Mouse (Mus musculus) urinary bladder, postnatal 4 days (tissue): ENCODE results near the gene Fbln7.
A peak's percentile ranks its signal among the peaks of the same experiment; 100 is the strongest.

Experiments used
- DNase-seq, 2 experiments: peaks; one replicate each; pipeline ENCODE4 v3.0.0; 2021 to 2022; ENCODE audit warnings: low spot score in 2 of 2

Fbln7 gene

DNA sequence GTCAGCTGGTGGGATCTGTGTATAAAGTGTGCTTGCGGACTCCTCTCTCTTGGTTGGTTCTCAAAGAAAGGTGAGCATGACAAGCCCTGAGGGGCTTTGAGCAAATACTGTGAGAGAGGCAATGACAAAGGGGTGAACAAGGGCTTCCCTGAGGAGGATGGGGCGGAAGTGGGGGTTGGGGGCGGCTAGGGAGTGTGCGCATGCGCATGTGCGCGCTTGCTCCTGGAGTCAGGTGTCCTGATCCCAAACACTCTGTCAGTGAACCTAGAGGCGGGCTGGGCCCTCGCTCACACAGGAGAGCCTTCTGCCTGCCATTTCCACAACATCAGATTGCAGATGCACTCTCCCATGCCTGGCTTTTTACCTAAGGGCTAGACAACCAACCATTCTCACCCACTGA lies 9.5 kb downstream of the Fbln7 start:
- no peak for DNase-seq

DNA sequence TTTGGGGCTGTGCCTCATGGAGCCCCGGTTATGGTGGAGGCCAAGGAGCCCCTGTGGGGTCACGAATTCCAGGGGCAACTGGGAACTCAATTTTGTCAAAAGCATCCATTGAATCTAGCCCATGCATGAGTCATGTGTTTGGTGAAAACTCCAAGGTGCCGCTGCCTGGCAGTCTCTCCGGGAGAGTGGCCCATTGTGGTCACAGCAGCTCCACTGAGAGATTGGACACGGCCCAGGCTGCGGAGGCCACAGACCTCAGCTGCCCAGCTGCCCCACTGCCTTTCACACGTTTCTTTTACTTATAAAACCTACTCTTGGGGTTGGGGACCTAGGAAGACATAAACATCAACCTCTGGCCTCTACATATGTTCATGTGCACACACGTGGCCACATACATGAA lies 12.7 kb downstream of the Fbln7 start:
- no peak for DNase-seq

DNA sequence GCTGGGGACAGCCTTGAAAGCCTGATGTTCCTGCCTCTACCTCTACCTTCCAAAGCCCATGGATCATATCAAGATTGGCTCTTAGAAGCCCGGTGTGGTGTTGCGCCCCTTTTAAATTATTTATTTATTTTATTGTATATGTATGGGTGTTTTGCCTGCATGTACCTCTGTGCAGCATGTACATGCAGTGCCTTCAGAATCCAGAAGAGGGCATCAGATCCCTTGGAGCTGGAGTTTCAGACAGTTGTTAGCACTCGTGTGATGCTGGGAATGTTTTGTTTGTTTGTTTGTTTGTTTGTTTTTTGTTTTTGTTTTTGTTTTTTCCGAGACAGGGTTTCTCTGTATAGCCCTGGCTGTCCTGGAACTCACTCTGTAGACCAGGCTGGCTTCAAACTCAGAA lies 18.5 kb downstream of the Fbln7 start:
- no peak for DNase-seq

DNA sequence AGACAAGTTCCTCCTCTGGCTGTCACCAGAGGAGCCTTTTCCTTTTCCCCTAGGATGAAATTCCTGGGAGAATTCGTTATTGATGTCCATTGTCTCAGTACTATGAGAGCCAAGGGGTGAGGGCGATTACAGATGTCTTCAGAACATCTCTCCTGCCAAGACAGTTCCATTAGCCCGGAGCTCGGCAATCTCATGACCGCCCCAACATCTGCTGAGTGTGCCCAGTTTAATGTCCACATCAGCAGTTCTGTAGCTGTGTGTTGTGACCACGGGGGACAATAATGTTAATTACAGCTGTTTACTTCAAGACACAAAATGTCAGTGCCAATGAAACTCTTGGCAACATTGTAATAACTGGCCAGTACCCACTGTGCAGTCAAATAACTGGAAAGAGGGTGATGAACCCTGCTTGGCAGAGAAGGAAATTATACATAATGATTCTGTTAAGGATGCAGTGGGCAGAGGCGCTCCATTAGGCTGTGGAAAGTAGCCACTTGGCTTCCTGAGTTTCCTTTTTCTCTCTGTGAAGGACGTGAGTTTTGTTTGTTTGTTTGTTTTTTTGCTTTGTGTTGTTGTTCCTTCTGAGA lies 22.5 kb downstream of the Fbln7 start:
- no peak for DNase-seq

DNA sequence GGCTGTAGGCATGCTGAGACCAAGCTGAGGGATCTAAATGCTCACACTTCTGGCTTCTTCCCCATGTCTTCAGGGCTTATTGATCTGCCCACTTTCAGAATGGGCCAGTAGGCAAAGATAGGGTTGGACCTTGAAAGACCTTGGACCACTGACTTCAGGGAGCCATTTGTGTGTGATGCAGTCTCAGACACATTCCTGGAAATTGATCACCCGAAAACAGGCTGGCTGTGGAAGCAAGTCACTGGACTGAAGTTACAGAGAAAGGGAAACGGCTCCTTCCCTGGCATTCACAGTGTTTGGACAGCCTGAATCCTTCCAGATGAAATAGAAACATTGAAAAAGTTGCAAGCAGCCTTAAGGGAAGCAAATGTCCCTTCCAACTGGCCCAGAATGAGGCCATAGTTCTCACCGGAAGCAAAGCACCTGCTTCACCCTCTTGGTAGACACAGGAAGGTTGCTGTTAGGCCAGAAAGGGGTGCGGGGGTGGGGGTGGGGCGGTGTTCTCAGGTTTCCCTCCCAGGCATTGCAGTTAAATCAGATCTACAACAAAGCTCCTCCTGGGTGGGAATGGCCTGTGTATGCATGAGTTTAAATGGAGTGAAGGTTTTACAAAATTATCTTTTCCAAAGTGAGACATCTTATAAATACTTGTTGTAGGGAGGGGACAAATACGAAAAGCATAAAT lies 25.2 kb downstream of the Fbln7 start:
- DNase-seq = no peak

DNA sequence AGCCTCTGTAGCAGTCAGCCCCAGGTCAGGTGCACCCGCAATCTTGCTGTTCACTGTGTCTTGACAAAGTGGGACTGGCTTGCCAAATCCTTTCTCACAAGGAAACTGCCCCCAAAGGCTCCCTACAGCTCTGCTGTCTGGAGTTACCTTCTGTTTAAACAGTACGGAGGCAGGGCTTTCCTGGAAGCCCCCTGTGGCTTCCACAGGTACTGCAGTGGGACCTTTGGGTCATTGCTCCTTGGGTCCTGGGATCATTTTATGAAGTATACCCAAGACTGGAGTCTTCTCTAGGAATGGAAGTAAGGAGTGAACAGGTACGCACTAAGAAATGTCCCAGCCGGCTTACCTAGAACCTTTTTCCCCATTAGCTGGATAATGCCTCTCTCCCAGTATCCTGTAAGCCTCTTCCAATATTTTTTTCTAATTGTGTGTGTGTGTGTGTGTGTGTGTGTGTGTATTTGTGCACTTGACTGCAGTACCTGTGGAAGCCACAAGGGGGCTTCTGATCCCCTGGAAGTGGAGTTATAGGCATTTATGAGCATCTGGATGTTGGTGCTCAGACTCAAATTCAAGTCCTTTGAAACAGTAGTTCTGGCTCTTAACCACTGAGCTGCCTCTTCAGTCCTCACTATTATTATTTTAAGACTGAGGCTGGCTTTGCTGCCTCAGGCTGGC lies 28.0 kb downstream of the Fbln7 start:
- no peak for DNase-seq

DNA sequence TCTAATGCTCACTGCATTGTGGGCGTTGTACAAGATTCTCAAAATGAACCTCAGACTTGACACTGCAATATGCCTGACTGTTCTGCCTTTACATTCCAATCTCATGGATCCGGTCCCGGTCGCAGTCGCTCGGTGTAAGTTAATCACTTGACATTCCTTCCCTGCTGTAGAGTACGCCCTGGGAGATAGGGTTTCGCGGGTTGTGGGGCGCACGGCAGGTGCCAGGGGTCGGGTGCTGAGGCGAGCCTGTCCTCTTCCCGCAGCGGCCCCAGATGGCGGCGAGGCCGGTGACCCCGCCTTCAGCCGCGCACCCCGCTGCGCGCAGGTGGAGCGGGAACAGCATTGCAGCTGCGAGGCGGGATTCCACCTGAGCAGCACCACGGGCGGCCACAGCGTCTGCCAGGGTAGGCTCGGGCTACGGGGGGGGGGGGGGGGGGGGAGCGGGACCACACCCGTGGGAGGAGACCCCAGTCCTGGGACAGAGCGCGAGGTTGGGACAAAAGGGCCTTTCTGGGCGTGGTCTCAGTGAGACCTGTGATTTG lies 29.5 kb downstream of the Fbln7 start:
- no peak for DNase-seq

DNA sequence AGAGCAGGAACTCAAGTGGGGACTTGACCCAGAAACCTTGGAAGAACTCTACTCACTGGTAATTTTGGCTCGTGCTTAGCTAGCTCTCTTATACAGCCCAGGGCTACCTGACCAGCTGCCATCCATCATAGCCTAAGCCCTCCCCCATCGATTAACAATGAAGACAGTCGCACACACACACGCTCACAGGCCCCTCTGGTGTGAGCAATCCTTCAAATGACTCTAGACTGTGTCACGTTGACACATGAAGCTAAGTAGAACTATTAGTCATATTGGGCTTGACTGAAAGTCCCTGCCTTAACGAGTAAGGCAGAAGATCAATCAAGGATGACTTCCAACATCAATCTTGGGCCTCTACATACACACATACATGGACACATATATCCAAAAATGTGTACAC lies 40.1 kb downstream of the Fbln7 start:
- no peak for DNase-seq

DNA sequence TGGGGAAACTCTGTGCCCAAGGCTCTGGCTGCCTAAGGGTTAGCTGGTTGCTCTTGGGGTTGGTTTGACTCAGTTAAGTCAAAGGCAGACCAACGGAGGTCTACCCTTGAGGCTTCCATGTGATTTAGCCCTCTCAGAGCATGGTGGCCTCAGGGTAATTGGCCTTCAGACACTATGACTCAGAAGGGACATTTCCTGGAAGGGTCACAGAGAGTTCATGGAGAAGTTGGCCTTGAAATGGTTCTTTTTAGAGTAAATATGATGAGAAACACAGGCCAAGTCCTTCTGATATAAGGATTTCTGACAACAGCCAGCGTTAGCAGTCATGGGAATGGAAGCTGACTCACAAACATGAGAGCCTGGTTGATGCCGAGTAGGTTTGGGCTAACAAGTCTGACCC lies 40.9 kb downstream of the Fbln7 start:
- DNase-seq = no peak

DNA sequence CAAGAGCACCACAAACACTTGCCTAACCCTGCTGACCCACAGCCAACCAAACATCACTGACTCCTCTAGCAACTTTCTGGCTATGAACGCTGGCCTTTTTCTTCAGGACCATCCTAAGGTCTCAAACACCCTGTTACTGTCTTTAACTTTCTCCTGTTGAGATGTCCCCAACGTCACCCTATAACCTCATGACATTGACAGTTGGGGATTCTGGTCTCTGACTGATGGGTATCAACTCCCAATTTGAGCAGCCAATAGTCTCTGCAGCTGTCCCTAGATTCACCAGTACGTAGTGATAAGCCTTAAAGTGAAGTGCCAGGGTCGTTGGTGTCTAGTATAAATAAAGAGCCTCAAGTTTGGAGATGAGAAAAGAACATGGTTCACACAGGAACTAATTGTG lies 52.2 kb downstream of the Fbln7 start:
- no peak for DNase-seq

DNA sequence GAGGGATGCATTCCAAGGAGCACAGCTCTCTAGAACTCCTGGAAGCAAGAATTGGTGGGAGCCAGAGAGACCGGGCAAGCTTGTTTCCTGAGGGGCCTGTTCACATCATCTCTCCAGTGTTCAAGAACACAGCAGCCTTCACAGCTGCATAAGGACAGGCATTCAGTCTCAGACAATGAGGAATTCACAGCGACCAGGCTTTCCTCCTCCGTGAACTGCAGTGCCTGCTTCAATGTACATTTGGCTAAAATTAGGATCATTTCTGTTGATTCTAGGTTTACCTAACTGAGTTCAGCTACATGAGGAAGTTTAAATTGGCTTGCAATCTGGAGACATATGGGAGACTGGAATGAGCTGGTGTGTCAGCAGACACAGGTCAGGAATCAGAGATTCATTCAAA lies 53.7 kb downstream of the Fbln7 start:
- no peak for DNase-seq

DNA sequence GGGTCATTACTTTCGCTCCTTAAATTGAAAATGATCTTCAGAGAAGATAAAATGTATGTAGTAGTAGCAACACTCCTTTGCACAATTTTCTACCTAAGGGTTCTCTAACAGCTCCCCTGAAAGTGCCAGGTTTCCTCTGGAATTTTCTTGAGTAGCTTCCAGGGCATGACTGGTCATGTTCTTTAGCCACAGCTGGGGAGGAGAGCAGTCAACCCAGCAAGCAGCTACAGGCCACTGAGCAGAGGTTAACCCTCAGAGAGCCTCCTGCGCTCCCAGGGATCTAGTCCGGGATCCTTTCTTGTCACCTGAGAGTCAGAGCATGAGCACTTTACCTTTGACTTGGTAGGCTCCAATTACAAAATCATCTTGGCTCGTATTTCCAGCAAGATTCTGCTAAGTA lies 62.0 kb downstream of the Fbln7 start:
- no peak for DNase-seq

DNA sequence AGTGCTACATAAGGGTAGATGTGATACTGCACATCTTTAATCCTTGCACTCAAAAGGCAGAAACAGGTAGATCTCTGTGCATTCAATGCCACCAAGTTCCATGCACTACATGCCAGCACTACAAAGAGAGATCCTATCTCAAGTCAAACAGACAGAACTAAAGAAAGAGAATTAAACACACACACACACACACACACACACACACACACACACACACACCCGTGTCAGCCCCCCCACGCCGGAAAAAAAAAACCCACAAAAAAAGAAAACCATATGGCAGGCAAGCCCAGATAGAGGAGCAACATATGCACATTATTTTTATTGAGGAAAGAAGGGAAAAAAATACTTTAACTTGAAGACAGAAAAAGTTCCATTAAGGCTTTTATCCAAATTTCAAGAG lies 65.7 kb downstream of the Fbln7 start:
- no peak for DNase-seq

DNA sequence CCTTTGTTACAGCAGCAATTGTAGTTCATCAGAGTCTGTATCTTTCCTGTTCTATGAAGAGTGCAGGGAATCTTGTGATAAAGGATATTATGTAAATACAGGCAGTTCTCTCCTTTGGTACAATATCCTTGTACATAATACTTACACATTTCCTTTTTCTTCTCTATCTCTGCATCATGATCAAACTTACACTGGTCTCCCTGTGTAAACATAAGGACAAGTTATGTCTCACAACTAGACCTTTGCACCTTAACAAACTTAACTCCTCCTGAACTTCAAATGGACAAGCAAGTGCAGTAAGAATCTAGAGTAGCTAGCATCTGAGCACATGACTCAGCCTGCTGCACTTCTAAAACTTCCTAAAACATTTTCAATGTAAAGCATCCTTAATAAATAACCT lies 67.9 kb downstream of the Fbln7 start:
- no peak for DNase-seq

DNA sequence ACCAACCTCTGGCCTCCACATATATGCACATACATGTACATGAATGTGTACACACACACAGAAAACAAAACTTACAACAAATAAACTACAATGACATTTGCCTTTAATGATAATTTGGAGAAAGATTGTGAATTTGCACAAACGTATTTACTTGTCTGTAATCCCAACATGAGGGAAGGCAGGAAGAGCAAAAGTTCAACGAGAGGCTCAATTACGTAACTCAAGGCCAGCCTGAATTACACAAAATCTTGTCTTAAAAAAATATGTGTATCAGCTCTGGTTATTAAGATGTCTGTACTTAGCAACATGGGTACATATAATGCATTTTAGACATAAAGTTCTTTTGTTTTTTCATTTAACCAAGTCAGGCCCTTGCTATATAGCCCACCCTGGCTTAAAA lies 73.5 kb downstream of the Fbln7 start:
- no peak for DNase-seq

DNA sequence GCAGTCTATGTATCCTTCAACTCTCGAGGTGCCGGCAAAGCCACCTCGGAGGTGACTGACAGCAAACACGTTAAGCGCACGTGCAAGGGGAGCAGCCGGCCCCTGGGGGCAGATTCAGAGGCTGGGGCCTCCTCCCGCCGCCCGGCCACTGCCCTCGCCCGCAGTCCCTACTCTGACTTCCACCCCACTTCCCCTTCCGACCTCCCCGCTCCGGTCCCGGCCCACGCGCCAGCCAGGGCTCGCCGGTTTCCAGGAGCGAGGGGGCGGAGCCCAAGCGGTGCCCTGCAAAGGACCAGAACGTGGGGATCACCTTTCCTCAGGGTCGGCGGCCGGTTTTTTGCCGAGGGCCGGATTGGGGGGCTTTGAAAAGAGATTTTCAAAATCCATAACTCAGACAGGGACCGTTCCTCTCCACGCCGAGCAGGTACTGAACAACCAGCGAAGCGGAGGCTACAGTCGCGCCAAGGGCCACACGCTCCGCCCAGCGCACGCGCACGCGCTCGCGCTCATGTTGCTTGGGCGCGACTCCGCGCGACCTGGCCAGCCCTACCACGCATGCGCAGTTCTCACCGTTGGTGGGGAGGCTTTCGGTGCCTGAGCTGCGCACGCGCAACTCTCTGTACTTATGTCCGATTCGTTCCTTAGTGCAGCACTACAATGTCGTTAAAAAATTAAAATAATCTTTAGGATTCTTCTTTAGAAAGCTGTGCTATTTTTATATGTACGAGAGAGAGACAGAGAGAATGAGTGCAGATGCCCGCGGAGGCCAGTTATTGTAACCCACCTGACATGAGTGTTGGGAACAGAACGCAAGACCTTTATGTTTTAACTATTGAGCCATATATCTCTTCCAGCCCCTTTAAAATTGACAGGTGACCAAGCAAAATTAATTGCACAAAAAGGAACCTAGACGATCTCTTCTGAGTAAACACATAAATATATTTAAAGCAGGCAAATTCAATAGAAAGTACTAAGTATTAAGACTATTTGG lies 81.1 kb downstream of the Fbln7 start, which contains the start of gene Zc3h8:
Gene Zc3h8, minus strand, starts transcription at position 540 of the 991 bp plus-strand sequence.
- peak; percentile 94 to 97 for DNase-seq
